Mouse (Mus musculus) hindbrain, postnatal 0 days (tissue): ENCODE measurements around the gene Prm1. TPM values are rescaled to one million over a fixed set of nuclear protein-coding genes. Genes with fewer than 3 reads are reported as not detected.
A peak's percentile ranks its signal among the peaks of the same experiment; 100 is the strongest.
"Not testable (repeated sequence)": the region's sequence is repeated elsewhere in the genome, so short reads cannot be mapped to it uniquely, and the experiment has no call there.

Experiments used
- ATAC-seq: fragments of 200-750 bp; cut with Nextera tagmentation; 2 replicates; pipeline ENCODE4 v1.8.0; 2017; ENCODE audit warnings: mild to moderate bottlenecking, moderate TSS enrichment, moderate library complexity
- DNase-seq: peaks from one replicate; pipeline ENCODE4 v3.0.0-alpha.2; 2015; ENCODE audit warnings: low spot score
- H3K27ac ChIP-seq: fragments of 300-500 bp; sonication (generic); 2 replicates; pipeline ENCODE4 v1.5.1; 2014; ENCODE audit warnings: mild to moderate bottlenecking
- H3K27me3 ChIP-seq: fragments of 300-500 bp; sonication (generic); 2 replicates; pipeline ENCODE4 v1.6.1; 2014; ENCODE audit warnings: low read length, mixed read lengths; ENCODE audit not compliant: insufficient read depth
- H3K36me3 ChIP-seq: fragments of 300-500 bp; sonication (generic); 2 replicates; pipeline ENCODE4 v1.6.1; 2014; ENCODE audit warnings: low read length, mixed read lengths; ENCODE audit not compliant: insufficient read depth
- H3K4me1 ChIP-seq: fragments of 300-500 bp; sonication (generic); 2 replicates; pipeline ENCODE4 v1.6.1; 2014; ENCODE audit warnings: antibody characterized with exemption, low read length, mixed read lengths; ENCODE audit not compliant: insufficient read depth
- H3K4me2 ChIP-seq: fragments of 300-500 bp; sonication (generic); 2 replicates; pipeline ENCODE4 v1.6.1; 2014; ENCODE audit warnings: low read depth, mild to moderate bottlenecking, low read length, moderate library complexity, mixed read lengths
- H3K4me3 ChIP-seq: fragments of 300-500 bp; sonication (generic); 2 replicates; pipeline ENCODE4 v1.5.1; 2014; ENCODE audit warnings: low read length
- H3K9ac ChIP-seq: fragments of 300-500 bp; sonication (generic); replicated peaks from 2 replicates; pipeline ENCODE4 v1.6.1; 2014; ENCODE audit warnings: mild to moderate bottlenecking, low read length, moderate library complexity, mixed read lengths
- H3K9me3 ChIP-seq: fragments of 300-500 bp; sonication (generic); 2 replicates; pipeline ENCODE4 v1.6.1; 2016; ENCODE audit warnings: low read length, mixed read lengths
- CTCF ChIP-seq: IDR thresholded peaks from 2 replicates; pipeline ENCODE4 v1.5.1; 2016; ENCODE audit warnings: antibody characterized with exemption, control low read depth, low read depth
- WGBS: fragments of 180-500 bp; shearing (Covaris S2); extraction: QIAGEN DNeasy Blood & Tissue Kit; methylation state at CpG from one replicate; pipeline ENCODE4 v1.1.7; 2014; 5-methylcytosine and 5-hydroxymethylcytosine counted together
- polyA plus RNA-seq: library from polyadenylated mRNA; unstranded; fragments of >200 nt; fragmentation: Nextera tagmentation; extraction: Ambion mirVana; gene quantifications from 2 replicates; pipeline ENCODE4 v1.2.1, GENCODE M21; 2015
- total RNA-seq: library from RNA; depleted of rRNA; stranded (reverse); fragments of >200 nt; gene quantifications from 2 replicates; pipeline ENCODE4 v1.2.3, GENCODE M21; 2014

Prm1 gene
- total and polyA plus RNA-seq, 2 experiments from 2014 or later, result 0.70 TPM; not detected in 1

GRCm38 (mm10) chr16:10812865-10813371 lies 7.3 kb upstream of the Prm1 start, which contains the start of gene Gm11172:
Gene Gm11172, plus strand, starts transcription at chr16:10812915.
- H3K4me1 ChIP-seq, result no peaks in the 10 kb centered on the region
- 0 out of 2 replicates have a peak within 1 kb of the TSS, but pooled peaks have one; percentile 13 for H3K9ac ChIP-seq
- H3K9me3 ChIP-seq, result no peaks in the 10 kb centered on the region
- no peak for DNase-seq
- H3K27ac ChIP-seq, result no peak within 1 kb of the TSS
- TF ChIP-seq CTCF, result no peak
- WGBS, result 85% methylated on average over 2 of the region's 2 CpGs
- H3K4me2 ChIP-seq, result no peak within 1 kb of the TSS
- H3K36me3 ChIP-seq, result no peaks in the 10 kb centered on the region
- H3K27me3 ChIP-seq, result no peaks in the 10 kb centered on the region
- H3K4me3 ChIP-seq, result no peak within 1 kb of the TSS
- no peak for ATAC-seq

- Histone ChIP-seq H3K9me3 (no peaks in the 10 kb centered on the region), H3K36me3 (no peaks in the 10 kb centered on the region), H3K9ac (no peak overlapping the region), H3K4me3 (no peak overlapping the region), H3K4me2 (no peak overlapping the region), H3K27me3 (no peaks in the 10 kb centered on the region), H3K27ac (no peak overlapping the region), H3K4me1 (no peaks in the 10 kb centered on the region)
- WGBS, result 85% methylated on average over 1 of the region's 1 CpGs
- no peak for ATAC-seq
- no peak for DNase-seq
- TF ChIP-seq CTCF, result no peak
These were observed 4.7 kb upstream of the Prm1 start for GRCm38 (mm10) chr16:10810376-10810775.

- H3K27me3 ChIP-seq, H3K9me3 ChIP-seq, H3K27ac ChIP-seq, H3K36me3 ChIP-seq, H3K4me2 ChIP-seq, DNase-seq, H3K9ac ChIP-seq, ATAC-seq, H3K4me1 ChIP-seq, H3K4me3 ChIP-seq: not testable (repeated sequence)
- 91% methylated on average over 3 of the region's 3 CpGs for WGBS
These were observed 3.2 kb downstream of the Prm1 start for GRCm38 (mm10) chr16:10802420-10802819.

DNA sequence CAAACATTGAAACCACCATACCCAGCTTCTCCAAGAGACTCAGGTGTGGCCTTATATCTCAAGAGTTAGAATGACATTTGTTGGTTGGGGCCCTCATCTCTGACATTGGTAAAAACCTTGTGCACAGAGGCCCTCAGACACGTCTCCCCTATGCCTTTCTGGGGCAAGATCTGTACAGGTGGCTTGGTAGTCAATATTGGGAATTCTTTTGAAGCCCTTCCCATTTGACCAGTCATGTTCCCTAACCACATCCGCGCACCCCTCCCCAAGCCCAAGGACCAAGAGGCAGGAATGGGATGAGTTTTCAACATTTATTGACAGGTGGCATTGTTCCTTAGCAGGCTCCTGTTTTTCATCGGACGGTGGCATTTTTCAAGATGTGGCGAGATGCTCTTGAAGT lies 9.6 kb downstream of the Prm1 start, which contains the start of gene Prm2:
TSS of gene Prm2 (minus strand) at position 101 of the 400 bp plus-strand sequence.
- no peak within 1 kb of the TSS for H3K27ac ChIP-seq
- no peak within 1 kb of the TSS for H3K4me2 ChIP-seq
- no peak within 1 kb of the TSS for H3K9ac ChIP-seq
- WGBS, result 80% methylated on average over 6 of the region's 6 CpGs
- no peaks in the 10 kb centered on the region for H3K27me3 ChIP-seq
- H3K36me3 ChIP-seq, result no peaks in the 10 kb centered on the region
- ATAC-seq, result no peak
- no peaks in the 10 kb centered on the region for H3K4me1 ChIP-seq
- H3K4me3 ChIP-seq, result no peak within 1 kb of the TSS
- no peak for DNase-seq
- no peak for TF ChIP-seq CTCF
- H3K9me3 ChIP-seq, result no peaks in the 10 kb centered on the region

GRCm38 (mm10) chr16:10790702-10791101 lies 14.9 kb downstream of the Prm1 start, which contains the start of gene Prm3:
Gene Prm3, minus strand, starts transcription at chr16:10790914.
- Histone ChIP-seq H3K4me3 (no peak within 1 kb of the TSS), H3K4me1 (peaks cover 3% of the 10 kb centered on the region; the same call in 1 of the 2 replicates), H3K27me3 (no peaks in the 10 kb centered on the region), H3K9me3 (no peaks in the 10 kb centered on the region), H3K36me3 (no peaks in the 10 kb centered on the region), H3K9ac (no peak within 1 kb of the TSS), H3K27ac (no peak within 1 kb of the TSS), H3K4me2 (no peak within 1 kb of the TSS)
- TF ChIP-seq CTCF, result no peak
- no peak for ATAC-seq
- no peak for DNase-seq
- 74% methylated on average over 9 of the region's 9 CpGs for WGBS

GRCm38 (mm10) chr16:10788866-10789265 lies 16.8 kb downstream of the Prm1 start:
- H3K27ac ChIP-seq, result no peak overlapping the region
- no peak overlapping the region for H3K9ac ChIP-seq
- no peaks in the 10 kb centered on the region for H3K9me3 ChIP-seq
- TF ChIP-seq CTCF, result no peak
- H3K27me3 ChIP-seq, result no peaks in the 10 kb centered on the region
- no peak for DNase-seq
- H3K36me3 ChIP-seq, result no peaks in the 10 kb centered on the region
- H3K4me1 ChIP-seq, result peaks cover 6% of the 10 kb centered on the region
- H3K4me3 ChIP-seq, result no peak overlapping the region
- 60% methylated on average over 4 of the region's 4 CpGs for WGBS
- H3K4me2 ChIP-seq, result no peak overlapping the region
- no peak for ATAC-seq

DNA sequence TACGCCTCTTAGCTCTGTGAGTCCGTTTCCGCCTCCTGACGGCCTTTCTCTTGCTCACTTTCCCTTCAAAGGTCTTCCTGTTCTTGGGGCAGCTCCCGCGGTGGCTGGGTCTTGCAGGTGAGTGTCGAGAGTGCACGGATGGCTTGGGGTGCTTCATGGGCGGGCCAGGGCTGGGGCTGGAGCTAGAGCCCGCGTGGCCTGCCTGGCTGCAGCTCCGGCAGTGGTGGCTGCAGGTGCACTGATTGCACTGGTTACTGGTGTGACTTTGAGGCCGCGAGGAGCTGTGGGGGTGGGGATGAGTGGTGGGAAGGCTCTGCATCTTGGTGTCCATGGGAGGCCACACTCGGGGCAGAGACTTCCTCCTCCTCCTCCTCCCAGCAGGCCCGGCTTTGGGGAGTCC lies 17.4 kb downstream of the Prm1 start, which contains the start of gene Tnp2:
TSS of gene Tnp2 (minus strand) at position 390 of the 400 bp plus-strand sequence.
- WGBS, result 53% methylated on average over 16 of the region's 16 CpGs
- Histone ChIP-seq H3K4me1 (peaks cover 7% of the 10 kb centered on the region), H3K9ac (no peak within 1 kb of the TSS), H3K27me3 (no peaks in the 10 kb centered on the region), H3K9me3 (no peaks in the 10 kb centered on the region), H3K4me2 (no peak within 1 kb of the TSS), H3K27ac (no peak within 1 kb of the TSS), H3K4me3 (no peak within 1 kb of the TSS), H3K36me3 (no peaks in the 10 kb centered on the region)
- ATAC-seq (no peak), DNase-seq (no peak)
- TF ChIP-seq CTCF, result no peak
